Mouse (Mus musculus) forebrain, embryonic 15.5 days (tissue): ENCODE measurements at regions not wholly inside any gene's neighbourhood (a gene's known extent, or its start where the extent isn't known, plus 50 kb on each side); places are given as distances from the start of the nearest gene placed in this dataset.
A peak's percentile ranks its signal among the peaks of the same experiment; 100 is the strongest.

Source experiments
- ATAC-seq: fragments of 200-750 bp; cut with Nextera tagmentation; replicated peaks from 2 replicates; pipeline ENCODE4 v1.8.0; 2017; ENCODE audit warnings: mild to moderate bottlenecking, moderate TSS enrichment, moderate library complexity
- H3K27ac ChIP-seq: fragments of 300-500 bp; sonication (generic); replicated peaks from 2 replicates; pipeline ENCODE4 v1.5.1; 2015; ENCODE audit warnings: mild to moderate bottlenecking, inconsistent platforms
- H3K27me3 ChIP-seq: fragments of 300-500 bp; sonication (generic); 2 replicates; pipeline ENCODE4 v1.6.1; 2015; ENCODE audit warnings: inconsistent platforms
- H3K36me3 ChIP-seq: fragments of 300-500 bp; sonication (generic); 2 replicates; pipeline ENCODE4 v1.6.1; 2015; ENCODE audit warnings: mild to moderate bottlenecking, inconsistent platforms
- H3K4me1 ChIP-seq: fragments of 300-500 bp; sonication (generic); 2 replicates; pipeline ENCODE4 v1.6.1; 2015; ENCODE audit warnings: inconsistent platforms
- H3K4me2 ChIP-seq: fragments of 300-500 bp; sonication (generic); replicated peaks from 2 replicates; pipeline ENCODE4 v1.6.1; 2015; ENCODE audit warnings: mild to moderate bottlenecking, inconsistent platforms
- H3K4me3 ChIP-seq: fragments of 300-500 bp; sonication (generic); 2 replicates; pipeline ENCODE4 v1.5.1; 2015; ENCODE audit warnings: mild to moderate bottlenecking, inconsistent platforms
- H3K9ac ChIP-seq: fragments of 300-500 bp; sonication (generic); replicated peaks from 2 replicates; pipeline ENCODE4 v1.6.1; 2015; ENCODE audit warnings: mild to moderate bottlenecking, inconsistent platforms
- H3K9me3 ChIP-seq: fragments of 300-500 bp; sonication (generic); 2 replicates; pipeline ENCODE4 v1.6.1; 2016; ENCODE audit warnings: inconsistent platforms
- WGBS: fragments of 180-500 bp; shearing (Covaris S2); methylation state at CpG from one replicate; pipeline ENCODE4 v1.1.7; 2015; ENCODE audit warnings: mixed read lengths; 5-methylcytosine and 5-hydroxymethylcytosine counted together

DNA sequence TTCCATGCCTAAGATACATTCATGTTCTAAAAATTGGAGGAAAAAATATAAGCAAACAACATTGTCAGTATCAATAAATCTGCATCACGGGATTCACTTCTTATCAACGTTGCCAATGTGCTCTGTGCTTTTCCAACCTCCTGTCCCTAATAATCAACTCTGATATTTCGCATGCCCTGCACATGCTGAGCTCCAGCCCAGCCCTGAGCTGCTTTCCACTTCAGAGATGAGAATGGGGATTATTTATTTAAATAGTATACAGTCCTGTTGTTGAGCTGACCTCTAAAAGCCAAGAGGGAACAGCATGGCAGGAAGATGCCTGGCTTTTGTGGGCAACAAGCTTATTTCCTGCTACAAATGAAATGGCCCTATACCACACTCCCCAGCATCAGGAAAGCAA, 786.2 kb downstream of the Car8 start:
- Histone ChIP-seq H3K27me3 (no peaks in the 10 kb centered on the region), H3K4me2 (no peak overlapping the region), H3K27ac (no peak overlapping the region), H3K4me1 (0 out of 2 replicates have a peak, but pooled peaks cover 2% of the 10 kb centered on the region), H3K9me3 (no peaks in the 10 kb centered on the region), H3K36me3 (no peaks in the 10 kb centered on the region), H3K4me3 (no peak overlapping the region), H3K9ac (no peak overlapping the region)
- ATAC-seq: no peak
- WGBS: 70% methylated on average over 3 of the region's 3 CpGs

DNA sequence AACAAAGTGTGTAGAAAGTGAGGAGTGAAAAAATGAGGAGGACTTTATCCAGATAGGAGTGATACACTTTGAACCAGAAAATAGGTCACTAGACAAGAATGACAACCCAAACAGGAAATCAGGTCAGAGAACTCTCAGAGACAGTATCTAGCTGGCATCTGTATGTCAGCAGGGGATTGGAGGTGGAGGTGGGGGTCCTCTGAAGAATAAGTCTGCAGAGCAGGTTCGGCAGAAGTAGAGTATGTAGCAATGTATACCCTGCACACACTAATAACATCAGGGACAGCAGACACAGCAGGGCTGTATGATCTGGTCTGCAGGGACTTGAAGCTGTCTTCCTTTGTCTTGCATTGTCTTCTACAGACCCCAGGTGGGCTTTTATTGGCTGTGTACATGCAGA, 787.9 kb downstream of the Car8 start:
- Histone ChIP-seq H3K4me2 (no peak overlapping the region), H3K36me3 (no peaks in the 10 kb centered on the region), H3K27ac (no peak overlapping the region), H3K9ac (no peak overlapping the region), H3K4me3 (no peak overlapping the region), H3K4me1 (0 out of 2 replicates have a peak, but pooled peaks cover 2% of the 10 kb centered on the region), H3K9me3 (no peaks in the 10 kb centered on the region), H3K27me3 (no peaks in the 10 kb centered on the region)
- 54% methylated on average over 1 of the region's 1 CpGs for WGBS
- no peak for ATAC-seq

DNA sequence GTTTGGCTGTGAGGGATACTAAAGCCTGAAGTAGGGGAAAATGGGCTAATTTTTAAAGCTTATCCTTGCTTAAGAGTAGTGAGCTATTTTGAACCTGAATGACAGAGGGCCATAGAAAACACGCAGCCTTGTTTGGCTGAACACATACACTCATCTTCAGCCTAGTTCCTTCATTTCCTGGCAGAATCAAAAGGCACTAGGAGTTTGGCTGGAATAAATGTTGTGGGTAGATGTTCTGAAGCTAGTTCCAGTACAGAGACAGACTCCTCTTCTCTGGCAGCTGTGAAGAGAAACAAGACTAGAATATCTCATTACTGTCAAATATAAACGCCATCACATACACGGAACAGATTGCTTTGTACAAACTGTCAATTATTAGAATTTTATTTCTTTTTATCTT, 809.5 kb downstream of the Car8 start:
- Histone ChIP-seq H3K4me3 (no peak overlapping the region), H3K9me3 (no peaks in the 10 kb centered on the region), H3K9ac (no peak overlapping the region), H3K27ac (no peak overlapping the region), H3K36me3 (no peaks in the 10 kb centered on the region), H3K4me1 (no peaks in the 10 kb centered on the region), H3K27me3 (no peaks in the 10 kb centered on the region), H3K4me2 (no peak overlapping the region)
- ATAC-seq: no peak
- 80% methylated on average over 3 of the region's 3 CpGs for WGBS

DNA sequence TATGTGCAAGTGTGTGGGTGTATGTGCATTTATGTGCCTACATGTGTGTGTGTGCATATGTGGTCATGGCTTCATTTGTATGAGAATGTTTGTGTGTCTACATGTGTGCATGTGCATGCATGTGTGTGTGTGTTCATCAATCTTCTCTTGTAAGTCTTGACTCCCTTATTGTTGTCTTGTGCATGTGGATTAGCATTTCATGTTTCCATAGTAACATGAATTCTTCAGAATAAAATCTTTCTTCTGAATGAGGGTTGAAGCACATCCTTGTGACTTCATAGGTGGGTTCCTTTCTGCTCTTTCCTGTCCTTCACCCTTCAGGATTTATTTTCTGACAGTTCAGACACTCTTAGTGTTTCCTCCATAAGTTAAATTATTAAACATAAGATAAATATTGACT, 814.8 kb downstream of the Car8 start:
- Histone ChIP-seq H3K9ac (no peak overlapping the region), H3K4me3 (no peak overlapping the region), H3K9me3 (no peaks in the 10 kb centered on the region), H3K27me3 (no peaks in the 10 kb centered on the region), H3K27ac (no peak overlapping the region), H3K4me1 (no peaks in the 10 kb centered on the region), H3K36me3 (no peaks in the 10 kb centered on the region), H3K4me2 (no peak overlapping the region)
- no peak for ATAC-seq

DNA sequence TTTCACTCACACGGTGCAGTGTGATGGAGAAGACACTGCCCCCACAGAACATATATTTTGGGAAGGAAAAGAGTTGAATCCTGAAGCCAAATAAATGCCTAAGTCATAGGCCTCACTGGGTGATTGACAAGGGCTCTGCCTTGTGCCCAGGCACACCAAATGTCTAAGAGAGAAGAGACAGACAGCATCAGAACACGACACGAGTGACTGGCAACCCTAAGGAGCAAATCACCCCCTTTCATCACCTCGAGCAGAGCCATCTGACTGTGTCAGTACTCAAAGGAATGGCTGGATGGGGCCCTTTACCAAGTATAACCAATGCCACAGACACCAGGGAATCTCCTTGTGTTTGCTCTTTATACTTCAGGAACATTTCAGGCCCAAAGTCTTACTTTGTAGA, 815.6 kb downstream of the Car8 start:
- H3K4me2 ChIP-seq: no peak overlapping the region
- no peaks in the 10 kb centered on the region for H3K27me3 ChIP-seq
- no peak overlapping the region for H3K9ac ChIP-seq
- no peaks in the 10 kb centered on the region for H3K4me1 ChIP-seq
- ATAC-seq: peak; percentile 83
- H3K27ac ChIP-seq: peak overlapping the region; percentile 12
- WGBS: 55% methylated on average over 4 of the region's 4 CpGs
- no peaks in the 10 kb centered on the region for H3K9me3 ChIP-seq
- H3K36me3 ChIP-seq: no peaks in the 10 kb centered on the region
- H3K4me3 ChIP-seq: no peak overlapping the region

DNA sequence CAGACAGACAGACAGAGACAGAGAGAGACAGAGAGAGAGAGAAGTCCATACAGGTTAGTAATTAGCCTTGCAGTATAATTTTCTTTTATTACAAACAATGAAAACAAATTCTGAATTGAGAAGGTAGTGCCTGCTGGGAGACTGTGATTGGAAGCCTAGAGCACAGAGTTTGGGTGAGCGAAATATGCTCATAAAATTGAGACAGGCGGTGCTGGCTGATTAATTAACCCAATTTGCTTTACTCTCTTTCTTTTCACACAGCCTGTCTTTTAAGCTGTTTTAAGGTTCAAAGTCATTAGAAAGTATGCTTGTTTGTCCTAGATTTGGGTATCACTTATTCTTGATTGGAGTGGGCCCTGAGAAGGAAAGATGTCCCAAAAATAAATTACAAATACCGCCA, 816.1 kb downstream of the Car8 start:
- no peak; the same call in 1 of the 2 replicates for ATAC-seq
- Histone ChIP-seq H3K4me1 (no peaks in the 10 kb centered on the region), H3K36me3 (no peaks in the 10 kb centered on the region), H3K4me2 (no peak overlapping the region), H3K4me3 (no peak overlapping the region), H3K27me3 (no peaks in the 10 kb centered on the region), H3K9ac (no peak overlapping the region), H3K27ac (peak overlapping the region; percentile 12), H3K9me3 (no peaks in the 10 kb centered on the region)
- WGBS: 72% methylated on average over 3 of the region's 3 CpGs

DNA sequence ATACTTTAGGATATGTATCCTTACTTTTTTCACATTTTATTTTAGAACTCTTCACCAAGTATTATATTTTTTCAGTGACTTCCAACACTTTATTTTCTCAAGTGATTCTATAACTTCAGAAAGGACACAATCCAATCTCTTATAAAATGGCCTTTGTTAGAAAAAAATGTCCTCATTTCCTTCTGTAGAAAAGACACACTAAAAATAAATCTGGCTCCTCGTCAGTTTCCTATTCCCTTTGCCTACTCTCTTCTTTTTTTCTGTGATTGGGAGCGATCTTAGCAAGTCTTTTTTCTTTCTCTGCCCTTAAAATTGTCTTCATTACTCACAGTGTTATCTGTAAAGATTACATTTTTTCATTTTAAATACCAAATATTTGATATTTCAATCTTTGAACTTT, 824.5 kb downstream of the Car8 start:
- Histone ChIP-seq H3K27ac (no peak overlapping the region), H3K36me3 (no peaks in the 10 kb centered on the region), H3K4me2 (no peak overlapping the region), H3K9me3 (no peaks in the 10 kb centered on the region), H3K4me3 (no peak overlapping the region), H3K9ac (no peak overlapping the region), H3K4me1 (no peaks in the 10 kb centered on the region), H3K27me3 (no peaks in the 10 kb centered on the region)
- ATAC-seq: no peak
- 77% methylated on average over 2 of the region's 2 CpGs for WGBS

DNA sequence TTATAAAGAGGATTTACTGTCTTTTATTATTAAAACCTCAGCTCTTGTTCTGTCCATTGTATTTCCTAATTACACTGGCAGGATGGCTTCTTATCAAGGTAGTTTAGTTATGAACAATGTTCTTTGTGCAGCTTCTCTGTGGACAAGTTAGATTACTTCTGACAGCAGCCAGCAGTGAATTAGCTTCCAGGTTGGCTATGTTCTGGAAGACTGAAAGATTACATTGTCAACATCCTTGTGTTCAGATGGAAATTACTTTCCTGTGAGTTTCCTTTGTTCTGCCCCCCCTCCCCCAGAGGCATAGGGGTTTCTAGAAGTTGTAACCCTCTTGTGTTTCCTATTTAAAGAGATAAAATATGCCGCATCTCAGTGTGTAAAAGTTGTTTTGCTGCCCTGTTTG, 846.1 kb downstream of the Car8 start:
- ATAC-seq: no peak

DNA sequence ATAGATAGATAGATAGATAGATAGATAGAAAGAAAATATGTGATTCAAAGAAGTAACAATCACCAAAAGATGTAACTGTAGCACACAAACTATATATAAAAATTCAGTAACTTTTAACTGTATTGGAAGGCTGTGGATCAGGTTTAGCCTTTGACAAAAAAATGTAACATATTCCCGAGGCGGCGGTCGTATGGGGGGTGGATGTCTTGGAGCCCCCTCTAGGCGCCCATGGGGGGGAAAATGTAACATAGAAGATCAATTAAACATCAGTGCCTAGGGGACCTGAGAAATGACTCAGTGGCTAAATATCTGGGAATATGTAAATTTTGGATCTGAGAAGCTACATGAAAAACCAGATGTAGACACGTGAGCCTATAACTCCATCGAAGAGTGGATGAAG, 847.2 kb downstream of the Car8 start:
- no peak overlapping the region for H3K27ac ChIP-seq
- no peaks in the 10 kb centered on the region for H3K4me1 ChIP-seq
- H3K4me3 ChIP-seq: no peak overlapping the region
- no peaks in the 10 kb centered on the region for H3K27me3 ChIP-seq
- H3K4me2 ChIP-seq: no peak overlapping the region
- no peaks in the 10 kb centered on the region for H3K9me3 ChIP-seq
- ATAC-seq: no peak
- H3K36me3 ChIP-seq: no peaks in the 10 kb centered on the region
- no peak overlapping the region for H3K9ac ChIP-seq
- 86% methylated on average over 7 of the region's 7 CpGs for WGBS

More for the DNA sequence above, 846.1 kb downstream of the Car8 start:
- H3K36me3 ChIP-seq: no peaks in the 10 kb centered on the region
- WGBS: 35% methylated on average over 1 of the region's 1 CpGs
- H3K27me3 ChIP-seq: no peaks in the 10 kb centered on the region
- no peak overlapping the region for H3K9ac ChIP-seq
- H3K4me3 ChIP-seq: no peak overlapping the region
- no peak overlapping the region for H3K4me2 ChIP-seq
- H3K27ac ChIP-seq: no peak overlapping the region
- H3K9me3 ChIP-seq: no peaks in the 10 kb centered on the region
- H3K4me1 ChIP-seq: no peaks in the 10 kb centered on the region

DNA sequence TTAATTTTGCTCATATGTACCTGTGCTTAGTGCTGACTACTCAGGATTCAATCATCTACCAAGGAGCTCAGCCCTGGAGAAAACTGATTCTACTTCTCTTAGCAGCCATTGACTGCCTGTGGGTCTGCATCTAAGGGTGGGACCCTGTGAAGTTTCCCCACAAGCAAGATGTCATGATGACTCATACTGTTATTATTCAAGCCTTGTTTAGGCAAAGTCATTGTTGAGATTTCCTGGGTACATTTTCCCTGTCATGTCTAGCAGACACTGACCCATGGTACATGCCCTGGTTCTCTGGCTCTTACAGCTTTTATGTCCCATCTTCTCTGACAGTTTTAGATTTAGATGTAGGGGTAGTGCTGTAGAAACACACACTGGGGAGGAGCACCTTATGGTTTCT, 853.8 kb downstream of the Car8 start:
- Histone ChIP-seq H3K4me3 (no peak overlapping the region), H3K4me2 (no peak overlapping the region), H3K9me3 (no peaks in the 10 kb centered on the region), H3K4me1 (no peaks in the 10 kb centered on the region), H3K27ac (no peak overlapping the region), H3K9ac (no peak overlapping the region), H3K36me3 (no peaks in the 10 kb centered on the region), H3K27me3 (no peaks in the 10 kb centered on the region)
- ATAC-seq: no peak

DNA sequence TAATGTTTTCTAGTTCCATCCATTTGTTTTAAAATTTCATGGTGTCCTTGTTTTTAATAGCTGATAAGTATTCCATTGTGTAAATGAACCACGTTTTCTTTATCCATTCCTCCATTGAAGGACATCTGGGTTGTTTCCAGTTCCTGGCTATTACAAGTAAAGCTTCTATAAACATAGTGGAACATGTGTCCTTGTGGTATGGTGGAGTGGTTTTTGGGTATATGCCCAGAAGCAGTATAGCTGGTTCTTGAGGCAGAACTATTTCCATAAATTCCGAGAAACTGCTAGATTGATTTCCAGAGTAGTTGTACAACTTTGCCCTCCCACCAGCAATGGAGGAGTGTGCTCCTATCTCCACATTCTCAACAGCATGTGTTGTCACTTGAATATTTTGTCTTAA, 858.8 kb downstream of the Car8 start:
- no peaks in the 10 kb centered on the region for H3K27me3 ChIP-seq
- 74% methylated on average over 2 of the region's 2 CpGs for WGBS

DNA sequence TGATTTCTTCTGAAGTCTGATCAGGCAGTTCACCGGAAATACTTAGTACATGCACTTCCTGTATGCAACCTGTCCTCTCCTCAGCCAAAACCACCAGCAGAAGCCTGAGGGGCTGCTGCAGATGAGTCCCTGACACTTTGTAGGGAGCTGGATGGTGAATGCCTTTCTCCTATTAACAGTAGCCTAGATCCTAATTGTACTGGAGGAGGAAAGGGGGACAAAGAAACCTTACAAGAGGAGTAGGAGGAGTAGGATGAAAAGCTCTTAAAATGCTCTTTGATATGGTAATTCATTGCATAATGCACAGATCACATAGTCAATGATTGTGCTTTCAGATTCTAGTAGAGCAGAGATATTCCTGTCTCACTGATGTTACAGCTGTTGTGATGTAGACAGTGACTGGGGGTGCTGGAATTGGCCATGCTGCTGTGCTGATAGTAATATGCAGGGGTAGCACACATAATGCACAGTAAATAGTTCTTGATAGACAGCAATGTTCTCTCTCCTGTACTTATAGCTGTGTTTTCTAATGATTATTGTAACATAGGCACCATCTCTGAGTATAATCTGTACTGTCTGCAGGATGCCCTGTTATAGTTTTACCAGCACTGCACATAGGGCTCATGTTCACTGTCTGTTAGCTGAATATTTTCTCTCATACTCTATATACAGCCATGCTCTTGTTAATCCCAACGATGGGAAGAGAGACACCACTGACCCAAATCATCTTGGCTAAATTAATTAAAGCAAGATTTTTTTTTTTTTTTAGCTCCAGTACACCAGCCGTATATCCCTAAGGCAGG, 874.4 kb downstream of the Car8 start:
- WGBS: 62% methylated on average over 3 of the region's 3 CpGs
- peak; percentile 71; the same call in 1 of the 2 replicates for ATAC-seq

More for the DNA sequence above, 858.8 kb downstream of the Car8 start:
- no peak overlapping the region for H3K4me2 ChIP-seq
- H3K9me3 ChIP-seq: no peaks in the 10 kb centered on the region
- H3K27ac ChIP-seq: no peak overlapping the region
- ATAC-seq: no peak
- no peak overlapping the region for H3K9ac ChIP-seq
- no peaks in the 10 kb centered on the region for H3K36me3 ChIP-seq
- H3K4me1 ChIP-seq: no peaks in the 10 kb centered on the region
- H3K4me3 ChIP-seq: no peak overlapping the region

DNA sequence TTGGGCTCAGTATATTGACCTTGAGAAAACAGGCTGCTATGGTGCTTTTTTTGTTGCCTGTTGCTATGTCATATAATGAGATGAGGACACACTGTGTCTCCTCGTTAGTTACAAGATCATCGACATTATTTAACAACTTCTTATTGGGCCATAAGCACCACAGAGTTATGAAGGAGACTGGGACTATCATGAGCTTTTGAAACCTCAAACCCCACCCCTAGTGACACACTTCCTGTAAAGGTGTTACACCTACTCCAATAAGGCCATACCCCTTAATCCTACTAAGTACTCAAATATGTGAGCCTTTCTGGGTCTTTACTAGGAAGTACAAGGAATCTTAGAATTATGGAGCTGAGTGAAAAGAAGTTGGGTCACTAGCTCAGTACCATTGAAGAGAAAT, 875.3 kb downstream of the Car8 start:
- Histone ChIP-seq H3K4me1 (no peaks in the 10 kb centered on the region; the same call in 1 of the 2 replicates), H3K27ac (no peak overlapping the region), H3K4me2 (no peak overlapping the region), H3K9ac (no peak overlapping the region), H3K27me3 (no peaks in the 10 kb centered on the region), H3K9me3 (no peaks in the 10 kb centered on the region), H3K36me3 (no peaks in the 10 kb centered on the region), H3K4me3 (no peak overlapping the region)
- 67% methylated on average over 2 of the region's 2 CpGs for WGBS
- no peak for ATAC-seq

More for the DNA sequence above, 874.4 kb downstream of the Car8 start:
- no peaks in the 10 kb centered on the region; the same call in 1 of the 2 replicates for H3K4me1 ChIP-seq
- no peak overlapping the region for H3K4me3 ChIP-seq
- H3K9me3 ChIP-seq: no peaks in the 10 kb centered on the region
- no peak overlapping the region for H3K4me2 ChIP-seq
- no peak overlapping the region for H3K9ac ChIP-seq
- H3K27me3 ChIP-seq: no peaks in the 10 kb centered on the region
- peak overlapping the region; percentile 36; the same call in 1 of the 2 replicates for H3K27ac ChIP-seq
- no peaks in the 10 kb centered on the region for H3K36me3 ChIP-seq
